Mouse (Mus musculus) E14TG2a.4 (cell line): ENCODE measurements at regions not wholly inside any gene's neighbourhood (a gene's known extent, or its start where the extent isn't known, plus 50 kb on each side); places are given as distances from the start of the nearest gene placed in this dataset.

Source experiments
- H3K27me3 ChIP-seq: 2 replicates; pipeline ENCODE4 v1.6.1; 2014; ENCODE audit warnings: low read length, control low read depth; ENCODE audit not compliant: insufficient read depth
- H3K36me3 ChIP-seq: 2 replicates; pipeline ENCODE4 v1.6.1; 2014; ENCODE audit warnings: low read length, control low read depth; ENCODE audit not compliant: insufficient read depth
- H3K4me1 ChIP-seq: replicated peaks from 2 replicates; pipeline ENCODE4 v1.6.1; 2014; ENCODE audit warnings: low read depth, low read length, control low read depth
- H3K4me3 ChIP-seq: replicated peaks from 2 replicates; pipeline ENCODE4 v1.5.1; 2014; ENCODE audit warnings: mild to moderate bottlenecking, low read length
- H3K9me3 ChIP-seq: 2 replicates; pipeline ENCODE4 v1.6.1; 2014; ENCODE audit warnings: low read length, control low read depth
- CTCF ChIP-seq: conservative IDR thresholded peaks from 2 replicates; pipeline ENCODE4 v1.5.1; 2014; ENCODE audit warnings: low read length
- NANOG ChIP-seq: IDR thresholded peaks from 2 replicates; pipeline ENCODE4 v1.6.1; 2014; ENCODE audit warnings: borderline replicate concordance, low read length, mixed read lengths
- POU5F1 ChIP-seq: IDR thresholded peaks from 2 replicates; pipeline ENCODE4 v1.6.1; 2014; ENCODE audit warnings: low read length, borderline replicate concordance

DNA sequence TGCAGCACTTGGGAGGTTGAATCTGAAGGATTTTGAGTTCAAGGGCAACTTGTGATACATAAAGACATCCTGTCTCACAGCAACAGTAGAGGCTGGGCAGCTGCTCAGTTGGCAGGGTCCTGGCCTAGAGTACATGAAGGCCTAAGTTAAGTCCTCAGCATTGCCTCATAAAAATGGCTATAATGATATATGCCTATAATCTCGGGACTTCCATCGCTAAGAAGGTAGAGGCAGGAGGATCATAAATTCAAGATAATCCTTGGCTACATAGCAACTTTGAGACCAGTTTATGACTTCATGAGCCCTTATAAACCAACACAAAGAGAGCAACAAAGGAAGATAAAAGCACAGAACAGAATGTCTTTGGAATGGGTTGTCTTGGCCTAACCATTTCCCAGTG is 570.0 kb upstream of the Auts2 start:
- no peaks in the 10 kb centered on the region for H3K36me3 ChIP-seq
- no peaks in the 10 kb centered on the region for H3K27me3 ChIP-seq
- no peaks in the 10 kb centered on the region for H3K4me1 ChIP-seq
- TF ChIP-seq CTCF, result no peak
- no peak for TF ChIP-seq POU5F1
- TF ChIP-seq NANOG, result no peak
- no peaks in the 10 kb centered on the region for H3K9me3 ChIP-seq
- H3K4me3 ChIP-seq, result no peak overlapping the region

DNA sequence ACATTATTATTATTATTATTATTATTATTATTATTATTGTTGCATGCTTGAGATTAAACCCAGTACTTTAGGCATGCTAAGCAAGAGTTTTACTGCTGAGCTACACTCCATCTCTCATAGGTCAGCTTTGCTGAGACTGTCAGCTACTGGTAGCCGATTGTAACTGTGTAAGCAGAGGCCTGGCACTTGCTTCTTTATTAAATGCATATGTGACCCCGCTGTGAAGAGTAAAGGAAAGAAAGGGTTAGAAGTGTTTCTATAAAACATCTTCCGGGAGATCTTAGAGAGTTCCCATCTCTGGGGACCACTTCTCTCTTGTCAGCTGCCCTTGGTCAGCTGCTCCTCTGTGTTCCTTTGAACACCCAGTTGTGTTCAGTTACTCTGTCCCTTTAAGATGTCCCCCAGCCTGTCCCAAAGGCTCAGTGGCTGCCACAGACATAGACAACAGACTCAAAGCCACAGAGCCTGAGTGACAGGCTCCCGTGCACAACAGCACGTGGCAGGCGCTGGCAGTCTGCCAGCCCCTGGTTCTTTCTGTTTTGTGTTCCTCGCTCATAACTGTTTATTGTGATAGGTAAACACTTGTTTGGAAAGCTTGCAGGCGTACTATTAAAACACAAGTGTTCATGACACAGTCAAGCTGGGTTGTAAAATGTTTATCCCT is 563.7 kb upstream of the Auts2 start:
- H3K4me3 ChIP-seq, result no peak overlapping the region
- TF ChIP-seq CTCF, result no peak
- no peak for TF ChIP-seq NANOG
- H3K27me3 ChIP-seq, result no peaks in the 10 kb centered on the region
- no peaks in the 10 kb centered on the region for H3K9me3 ChIP-seq
- H3K36me3 ChIP-seq, result no peaks in the 10 kb centered on the region
- no peaks in the 10 kb centered on the region for H3K4me1 ChIP-seq

DNA sequence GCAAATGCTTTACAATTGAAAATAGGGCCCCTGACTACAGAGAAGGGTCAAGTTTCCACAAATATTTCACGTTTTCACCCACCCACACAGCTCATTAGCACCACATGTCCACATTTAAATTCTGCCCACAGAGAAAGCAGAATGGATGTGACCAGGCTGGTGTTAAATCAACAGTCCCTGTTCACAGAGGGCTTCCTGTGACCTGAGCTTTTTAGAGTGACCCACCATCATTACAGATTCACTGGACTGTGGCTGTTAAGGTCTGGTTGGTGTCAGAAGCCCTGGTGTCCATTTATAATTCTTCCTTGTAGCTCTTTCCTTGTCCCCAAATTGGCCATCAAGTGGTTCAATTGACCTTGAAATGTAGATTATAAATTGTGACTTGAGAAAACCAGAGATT is 553.2 kb upstream of the Auts2 start:
- Histone ChIP-seq H3K9me3 (peaks cover 8% of the 10 kb centered on the region; the same call in 1 of the 2 replicates), H3K36me3 (no peaks in the 10 kb centered on the region), H3K4me3 (no peak overlapping the region), H3K27me3 (no peaks in the 10 kb centered on the region), H3K4me1 (peaks cover 7% of the 10 kb centered on the region)
- TF ChIP-seq NANOG, result no peak
- TF ChIP-seq CTCF, result no peak
- no peak for TF ChIP-seq POU5F1

DNA sequence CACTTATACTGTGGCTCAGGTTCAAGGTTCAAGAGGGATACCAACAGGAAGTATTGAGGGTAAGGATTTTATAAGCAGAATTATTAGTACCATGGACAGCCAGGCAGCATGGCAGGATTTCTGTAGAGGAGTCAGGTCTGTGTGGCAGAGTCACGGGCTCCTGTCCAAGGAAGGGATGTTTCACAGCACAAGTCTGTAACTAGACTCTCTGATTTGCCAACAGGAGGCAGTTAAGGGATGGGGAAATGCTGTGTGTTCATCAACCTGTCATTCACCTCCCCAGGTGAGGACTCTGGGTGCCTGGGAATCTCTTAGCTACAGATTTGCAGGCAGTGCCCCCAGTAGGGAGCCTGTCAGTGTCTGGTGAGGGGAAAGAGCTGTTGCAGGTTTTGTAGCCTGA is 541.7 kb upstream of the Auts2 start:
- no peaks in the 10 kb centered on the region for H3K4me1 ChIP-seq
- H3K4me3 ChIP-seq, result no peak overlapping the region
- no peaks in the 10 kb centered on the region for H3K27me3 ChIP-seq
- H3K9me3 ChIP-seq, result no peaks in the 10 kb centered on the region
- no peak for TF ChIP-seq POU5F1
- TF ChIP-seq CTCF, result no peak
- no peak for TF ChIP-seq NANOG
- no peaks in the 10 kb centered on the region for H3K36me3 ChIP-seq

DNA sequence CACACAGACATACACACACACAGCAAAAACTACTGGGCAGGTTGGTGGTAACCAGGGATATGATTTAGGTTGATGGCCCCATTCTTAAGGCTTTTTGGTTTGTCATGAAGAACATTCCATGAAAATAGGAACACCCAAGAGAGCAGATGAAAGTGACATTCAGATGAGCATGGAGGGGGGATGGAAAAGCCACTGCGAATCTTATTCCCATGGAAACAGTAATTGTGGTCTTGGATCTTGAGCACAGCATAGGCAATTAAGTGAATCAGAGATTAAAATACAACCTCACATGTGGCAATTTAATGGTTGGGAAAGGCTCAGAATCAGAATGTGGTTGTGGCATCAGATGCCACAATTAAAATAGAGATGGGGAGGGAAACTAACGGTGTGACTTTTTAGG is 537.6 kb upstream of the Auts2 start:
- H3K4me3 ChIP-seq, result no peak overlapping the region
- no peaks in the 10 kb centered on the region for H3K4me1 ChIP-seq
- H3K9me3 ChIP-seq, result no peaks in the 10 kb centered on the region
- H3K36me3 ChIP-seq, result no peaks in the 10 kb centered on the region
- H3K27me3 ChIP-seq, result no peaks in the 10 kb centered on the region
- TF ChIP-seq NANOG, result no peak
- no peak for TF ChIP-seq POU5F1
- no peak for TF ChIP-seq CTCF

DNA sequence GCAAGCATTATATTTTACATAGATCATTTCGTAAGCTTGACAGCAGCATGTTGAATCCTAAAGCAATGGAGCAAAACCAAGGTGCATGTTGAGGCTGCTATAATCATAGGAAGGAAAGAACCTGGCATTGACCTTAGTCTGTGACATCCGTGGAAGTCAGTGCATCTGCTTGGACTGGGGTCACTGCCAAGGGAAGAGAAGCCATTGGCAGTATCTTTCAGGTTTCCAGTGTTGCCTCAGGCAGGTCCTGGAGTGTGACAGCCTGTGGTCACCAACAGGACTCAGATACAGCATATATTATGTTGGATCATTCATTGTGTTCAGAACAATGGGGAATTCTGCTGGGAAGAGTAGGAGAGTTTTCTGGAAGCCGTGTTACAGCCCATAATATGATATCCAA is 535.8 kb upstream of the Auts2 start:
- no peaks in the 10 kb centered on the region for H3K36me3 ChIP-seq
- TF ChIP-seq CTCF, result no peak
- TF ChIP-seq NANOG, result no peak
- no peak for TF ChIP-seq POU5F1
- no peaks in the 10 kb centered on the region for H3K4me1 ChIP-seq
- no peaks in the 10 kb centered on the region for H3K27me3 ChIP-seq
- no peaks in the 10 kb centered on the region for H3K9me3 ChIP-seq
- H3K4me3 ChIP-seq, result no peak overlapping the region

DNA sequence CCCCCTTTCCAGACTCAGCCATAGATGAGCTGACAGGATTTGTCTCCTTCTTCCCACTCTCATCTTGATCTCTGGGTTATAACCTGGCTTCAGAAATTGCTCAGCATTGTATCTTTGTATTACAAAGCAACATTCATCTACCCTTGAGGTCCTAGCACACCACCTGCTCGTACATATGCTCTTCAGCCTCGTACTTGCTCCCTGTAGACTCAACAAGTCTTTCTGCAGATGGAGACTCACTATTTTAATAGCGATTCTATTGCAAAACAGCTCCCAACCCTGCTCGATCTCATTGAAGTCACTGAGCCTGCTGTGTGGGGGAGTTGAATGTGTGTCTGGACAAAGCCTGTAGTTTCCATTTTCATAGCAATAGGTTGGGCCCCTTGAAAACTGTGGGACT is 535.2 kb upstream of the Auts2 start:
- Histone ChIP-seq H3K36me3 (no peaks in the 10 kb centered on the region), H3K4me3 (no peak overlapping the region), H3K9me3 (no peaks in the 10 kb centered on the region), H3K27me3 (no peaks in the 10 kb centered on the region), H3K4me1 (no peaks in the 10 kb centered on the region)
- TF ChIP-seq CTCF (no peak), NANOG (no peak), POU5F1 (no peak)

DNA sequence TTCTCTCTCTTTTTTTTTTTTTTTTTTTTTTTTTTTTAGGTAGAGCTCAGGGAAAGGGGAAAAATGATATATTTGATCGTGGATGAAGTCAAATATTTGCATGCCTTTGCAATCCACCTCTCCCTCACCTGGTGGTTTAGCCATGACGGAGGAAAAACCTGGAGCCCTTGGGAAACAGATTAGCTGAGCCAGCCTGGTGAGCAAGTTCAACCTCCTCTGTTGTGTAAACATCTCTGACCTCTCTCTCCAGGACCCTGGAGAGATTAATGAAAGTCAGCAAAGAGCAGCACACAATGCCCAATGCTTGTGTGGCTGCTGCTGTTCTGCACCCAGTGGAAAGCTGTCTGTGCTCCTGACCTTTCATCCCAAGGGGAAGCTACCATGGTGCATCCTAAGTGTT is 530.2 kb upstream of the Auts2 start:
- H3K9me3 ChIP-seq, result no peaks in the 10 kb centered on the region
- H3K36me3 ChIP-seq, result no peaks in the 10 kb centered on the region
- H3K4me1 ChIP-seq, result no peaks in the 10 kb centered on the region
- H3K4me3 ChIP-seq, result no peak overlapping the region
- no peaks in the 10 kb centered on the region for H3K27me3 ChIP-seq
- no peak for TF ChIP-seq POU5F1
- no peak for TF ChIP-seq CTCF
- no peak for TF ChIP-seq NANOG

DNA sequence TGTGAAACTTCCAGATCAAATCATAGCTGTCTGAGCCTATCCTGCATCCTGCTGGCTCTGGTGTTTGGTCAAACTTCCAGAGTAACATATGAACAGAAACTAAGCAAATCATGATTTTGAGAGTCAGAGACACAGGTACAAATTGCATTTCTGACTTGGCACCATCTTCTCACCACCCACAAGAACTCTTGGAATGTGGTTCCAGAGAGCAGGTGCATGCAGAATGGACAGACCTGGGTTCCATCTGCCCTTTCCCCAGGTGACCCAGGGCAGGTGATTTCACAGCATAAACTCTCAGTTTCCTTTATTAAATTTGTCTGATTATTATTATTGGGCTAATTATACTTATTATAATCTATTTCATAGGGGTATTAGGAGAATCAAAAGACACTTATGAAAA is 527.0 kb upstream of the Auts2 start:
- no peak for TF ChIP-seq POU5F1
- no peaks in the 10 kb centered on the region for H3K4me1 ChIP-seq
- H3K27me3 ChIP-seq, result no peaks in the 10 kb centered on the region
- no peaks in the 10 kb centered on the region for H3K36me3 ChIP-seq
- no peaks in the 10 kb centered on the region for H3K9me3 ChIP-seq
- no peak overlapping the region for H3K4me3 ChIP-seq
